Mouse (Mus musculus) left cerebral cortex, adult 11 months (tissue): ENCODE results near the gene Plcd4.

ENCODE experiments used
- DNase-seq: peaks from one replicate; pipeline ENCODE4 v3.0.0; 2022; ENCODE audit warnings: low spot score

Gene Plcd4

GRCm38 (mm10) chr1:74600501-74601266, 58.0 kb downstream of the Plcd4 start:
- DNase-seq = no peak

- peak; percentile 76 for DNase-seq
Measured at GRCm38 (mm10) chr1:74601267-74601962, 58.7 kb downstream of the Plcd4 start, which contains the start of the genes Rnf25 and Stk36. Gene Rnf25, minus strand, starts transcription at chr1:74601397. Gene Stk36, plus strand, starts transcription at chr1:74601445.
